Mouse (Mus musculus) thymus, adult 2 months (tissue): ENCODE data around the gene Ints5. TPM values are rescaled to one million over a fixed set of nuclear protein-coding genes. Genes with fewer than 3 reads are reported as not detected.

Experiments used
- DNase-seq: peaks from one replicate; pipeline ENCODE4 v3.0.0; 2021
- H3K27ac ChIP-seq: fragments of 200-500 bp; 2 replicates; pipeline ENCODE4 v1.5.1; 2012; ENCODE audit warnings: low read length, control low read depth; ENCODE audit not compliant: control insufficient read depth, insufficient read depth
- H3K27me3 ChIP-seq: fragments of 200-500 bp; 2 replicates; pipeline ENCODE4 v1.6.1; 2012; ENCODE audit warnings: mild to moderate bottlenecking, low read length, moderate library complexity, mixed read lengths; ENCODE audit not compliant: control insufficient read depth, insufficient read depth
- H3K36me3 ChIP-seq: fragments of 200-500 bp; 2 replicates; pipeline ENCODE4 v1.6.1; 2012; ENCODE audit warnings: mild to moderate bottlenecking, low read length, moderate library complexity; ENCODE audit not compliant: control insufficient read depth, insufficient read depth
- H3K4me1 ChIP-seq: fragments of 200-500 bp; replicated peaks from 2 replicates; pipeline ENCODE4 v1.6.1; 2012; ENCODE audit warnings: low read length; ENCODE audit not compliant: control insufficient read depth, insufficient read depth
- H3K4me3 ChIP-seq: fragments of 200-500 bp; 2 replicates; pipeline ENCODE4 v1.5.1; 2012; ENCODE audit warnings: mild to moderate bottlenecking, low read length, control low read depth, moderate library complexity; ENCODE audit not compliant: control insufficient read depth, insufficient read depth
- CTCF ChIP-seq: fragments of 200-500 bp; IDR thresholded peaks from 2 replicates; pipeline ENCODE4 v1.5.1; 2012; ENCODE audit warnings: mild to moderate bottlenecking, control low read depth, low read length, moderate library complexity, borderline replicate concordance; ENCODE audit not compliant: control insufficient read depth, poor library complexity, insufficient read depth; ENCODE audit errors: extremely low read depth
- POLR2A ChIP-seq: fragments of 200-500 bp; IDR thresholded peaks from 2 replicates; pipeline ENCODE4 v1.6.1; 2012; ENCODE audit warnings: mild to moderate bottlenecking, low read length, control low read depth, moderate library complexity; ENCODE audit not compliant: control insufficient read depth, poor library complexity, insufficient read depth; ENCODE audit errors: extremely low read depth
- WGBS: fragments of 180-500 bp; shearing (Covaris S2); methylation state at CpG from one replicate; pipeline ENCODE4 v1.1.7; 2018; 5-methylcytosine and 5-hydroxymethylcytosine counted together
- polyA plus RNA-seq: library from polyadenylated mRNA; depleted of rRNA; stranded (reverse); fragments of >200 nt; gene quantifications from 2 replicates; pipeline ENCODE4 v1.2.3, GENCODE M21; 2012; rRNA removed

The Ints5 gene
- polyA plus RNA-seq, 1 experiment: 51.9 TPM

DNA sequence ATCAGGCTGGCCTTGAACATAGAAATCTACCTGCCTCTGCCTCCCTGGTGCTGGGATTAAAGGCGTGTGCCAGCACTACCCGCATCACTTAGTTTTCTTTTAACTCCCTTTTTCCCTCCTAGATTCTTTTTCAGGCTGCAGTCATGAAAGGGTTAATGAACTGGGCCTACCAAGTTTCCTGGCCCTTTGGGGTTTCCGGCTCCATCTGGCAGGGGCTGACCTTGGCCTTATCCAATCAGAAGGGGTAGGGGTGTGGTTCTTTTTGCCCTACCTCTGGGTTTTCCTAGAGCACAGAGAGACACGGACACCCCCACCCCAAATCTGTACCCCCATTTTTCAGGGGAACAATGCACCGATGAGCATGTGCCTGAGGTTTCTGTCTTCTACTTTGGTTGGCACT lies 51.9 kb downstream of the Ints5 start:
- H3K27me3 ChIP-seq: no peaks in the 10 kb centered on the region
- DNase-seq: peak; percentile 65
- no peak overlapping the region for H3K4me3 ChIP-seq
- peaks cover 21% of the 10 kb centered on the region for H3K4me1 ChIP-seq
- TF ChIP-seq CTCF (no peak), POLR2A (no peak)
- peaks cover 49% of the 10 kb centered on the region for H3K36me3 ChIP-seq
- H3K27ac ChIP-seq: no peak overlapping the region
- 6% methylated on average over 5 of the region's 5 CpGs for WGBS

DNA sequence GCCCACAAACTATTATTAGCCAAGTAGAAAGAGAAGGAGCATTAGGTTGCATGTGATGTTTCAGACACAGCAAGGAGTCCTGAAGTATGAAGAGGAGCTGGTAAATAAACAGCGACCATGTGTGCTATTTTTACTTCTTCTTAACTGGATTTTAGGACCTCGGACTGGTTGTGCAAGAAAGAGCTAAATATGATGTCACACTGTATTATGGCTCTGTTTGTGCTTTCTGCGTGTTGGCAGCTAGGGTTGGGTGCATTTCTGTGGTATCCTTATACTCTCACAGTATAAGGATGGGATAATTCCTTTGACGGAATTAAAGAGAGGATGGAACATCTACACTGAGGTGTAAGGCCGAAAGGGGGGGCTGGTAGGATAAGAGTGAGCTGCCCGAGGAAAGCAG lies 52.4 kb downstream of the Ints5 start:
- 76% methylated on average over 6 of the region's 6 CpGs for WGBS
- TF ChIP-seq POLR2A (no peak), CTCF (no peak)
- no peak overlapping the region for H3K4me3 ChIP-seq
- H3K27ac ChIP-seq: no peak overlapping the region
- H3K4me1 ChIP-seq: peaks cover 21% of the 10 kb centered on the region
- H3K36me3 ChIP-seq: peaks cover 52% of the 10 kb centered on the region
- DNase-seq: no peak
- H3K27me3 ChIP-seq: no peaks in the 10 kb centered on the region

DNA sequence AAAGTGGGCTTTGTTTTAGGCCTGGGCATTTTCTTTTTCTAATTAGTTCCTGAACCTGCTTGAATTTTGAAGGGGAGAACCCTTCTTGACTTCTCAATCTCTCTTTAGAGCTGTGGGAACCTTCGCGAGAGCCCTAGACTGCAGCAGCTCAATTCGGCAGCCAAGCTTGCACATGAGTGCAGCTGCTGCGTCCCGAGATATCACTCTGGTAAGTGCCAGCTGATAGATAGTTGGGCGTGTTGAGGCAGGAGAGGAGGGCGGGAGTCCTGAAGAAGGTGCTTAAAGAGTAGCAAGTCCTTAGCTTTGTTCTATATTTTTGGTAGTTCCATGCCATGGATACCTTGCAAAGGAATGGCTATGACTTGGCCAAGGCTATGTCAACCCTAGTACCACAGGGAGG lies 54.1 kb downstream of the Ints5 start:
- 93% methylated on average over 7 of the region's 7 CpGs for WGBS
- TF ChIP-seq POLR2A (no peak), CTCF (no peak)
- H3K4me3 ChIP-seq: no peak overlapping the region
- H3K27ac ChIP-seq: no peak overlapping the region
- no peaks in the 10 kb centered on the region for H3K27me3 ChIP-seq
- no peak for DNase-seq
- peaks cover 69% of the 10 kb centered on the region for H3K36me3 ChIP-seq
- H3K4me1 ChIP-seq: peaks cover 12% of the 10 kb centered on the region

Other genes starting within 250 kb of the Ints5 start
- gene Chrm1, start 229.2 kb upstream of the Ints5 start, polyA plus RNA-seq: 0.01 and 0.05 TPM in 2 replicates
- gene Slc3a2, start 169.6 kb upstream of the Ints5 start, polyA plus RNA-seq: 154 and 165 TPM in 2 replicates
- gene Wdr74, start 157.2 kb upstream of the Ints5 start, polyA plus RNA-seq: 49.2 and 54.7 TPM in 2 replicates
- not detected in 2 replicates for gene 1700092M07Rik, start 152.3 kb upstream of the Ints5 start, polyA plus RNA-seq
- gene Stx5a, start 151.6 kb upstream of the Ints5 start, polyA plus RNA-seq: 128 and 137 TPM in 2 replicates
- 170 and 191 TPM in 2 replicates for gene Nxf1, start 135.9 kb upstream of the Ints5 start, polyA plus RNA-seq
- 277 and 363 TPM in 2 replicates for gene Tmem223, start 122.0 kb upstream of the Ints5 start, polyA plus RNA-seq
- gene Tmem179b, start 118.5 kb upstream of the Ints5 start, polyA plus RNA-seq: 168 and 197 TPM in 2 replicates
- gene Taf6l, start 106.6 kb upstream of the Ints5 start, polyA plus RNA-seq: 24.9 and 28.7 TPM in 2 replicates
- 77.0 and 77.1 TPM in 2 replicates for gene Polr2g, start 94.4 kb upstream of the Ints5 start, polyA plus RNA-seq
- 3.0 and 3.2 TPM in 2 replicates for gene Zbtb3, start 90.5 kb upstream of the Ints5 start, polyA plus RNA-seq
- 36.1 and 37.5 TPM in 2 replicates for gene Ttc9c, start 73.7 kb upstream of the Ints5 start, polyA plus RNA-seq
- gene Hnrnpul2, start 73.0 kb upstream of the Ints5 start, polyA plus RNA-seq: 29.3 and 34.3 TPM in 2 replicates
- 1.5 and 1.6 TPM in 2 replicates for gene AC129217.1, start 63.2 kb upstream of the Ints5 start, polyA plus RNA-seq
- gene Bscl2, start 55.5 kb upstream of the Ints5 start, polyA plus RNA-seq: 136 and 153 TPM in 2 replicates
- gene Gng3, start 53.8 kb upstream of the Ints5 start, polyA plus RNA-seq: 0.15 TPM in 1 of 2 replicates, not detected in the other
- 1.2 and 1.3 TPM in 2 replicates for gene Lrrn4cl, start 42.2 kb upstream of the Ints5 start, polyA plus RNA-seq
- gene Ubxn1, start 21.5 kb upstream of the Ints5 start, polyA plus RNA-seq: 108 and 119 TPM in 2 replicates
- 38.7 and 39.2 TPM in 2 replicates for gene Uqcc3, start 12.1 kb upstream of the Ints5 start, polyA plus RNA-seq
- 2.4 and 3.0 TPM in 2 replicates for gene Lbhd1, start 9.3 kb upstream of the Ints5 start, polyA plus RNA-seq
- not detected in 2 replicates for gene Gm49403, start 9.1 kb upstream of the Ints5 start, polyA plus RNA-seq
- gene 1810009A15Rik, start 4.2 kb upstream of the Ints5 start, polyA plus RNA-seq: 15.3 and 19.1 TPM in 2 replicates
- gene Gm49416, start 4.1 kb upstream of the Ints5 start, polyA plus RNA-seq: not detected in 2 replicates
- gene Ganab, start 5.1 kb downstream of the Ints5 start, polyA plus RNA-seq: 203 and 219 TPM in 2 replicates
- gene B3gat3, start 27.4 kb downstream of the Ints5 start, polyA plus RNA-seq: 102 and 106 TPM in 2 replicates
- 11.9 and 13.5 TPM in 2 replicates for gene Rom1, start 36.4 kb downstream of the Ints5 start, polyA plus RNA-seq
- gene Eml3, start 36.5 kb downstream of the Ints5 start, polyA plus RNA-seq: 72.3 and 73.1 TPM in 2 replicates
- 79.6 and 92.0 TPM in 2 replicates for gene Mta2, start 48.9 kb downstream of the Ints5 start, polyA plus RNA-seq
- 39.4 and 42.0 TPM in 2 replicates for gene Tut1, start 60.8 kb downstream of the Ints5 start, polyA plus RNA-seq
- 251 and 292 TPM in 2 replicates for gene Eef1g, start 74.0 kb downstream of the Ints5 start, polyA plus RNA-seq
- 6.0 and 7.9 TPM in 2 replicates for gene Ahnak, start 96.3 kb downstream of the Ints5 start, polyA plus RNA-seq
- 65.9 and 174 TPM in 2 replicates for gene Scgb1a1, start 195.0 kb downstream of the Ints5 start, polyA plus RNA-seq
- 5.9 and 8.8 TPM in 2 replicates for gene Asrgl1, start 242.6 kb downstream of the Ints5 start, polyA plus RNA-seq